Mouse (Mus musculus) sigmoid colon, adult 10 weeks (tissue): Measurements from ENCODE around the gene Pgc. TPM values are rescaled to one million over a fixed set of nuclear protein-coding genes. Genes with fewer than 3 reads are reported as not detected.

Experiments used
- polyA plus RNA-seq: library from polyadenylated mRNA; stranded (reverse); fragments of 350-450 nt; fragmentation: Illumina TruSeq; extraction: RNeasy Lipid Tissue Mini Kit (QIAGEN cat#74804); gene quantifications from one replicate; pipeline ENCODE4 v1.2.3, GENCODE M21; 2014; ENCODE audit warnings: low read depth, low replicate concordance

The Pgc gene
- polyA plus RNA-seq, result not detected

GRCm38 (mm10) chr17:47726566-47726965 lies at the start of gene Pgc:
TSS of gene Pgc (plus strand) at chr17:47726842.

GRCm38 (mm10) chr17:47688344-47688607 lies 38.4 kb upstream of the Pgc start, which contains the start of gene Tomm6:
TSS of gene Tomm6 (minus strand) at chr17:47688386.

DNA sequence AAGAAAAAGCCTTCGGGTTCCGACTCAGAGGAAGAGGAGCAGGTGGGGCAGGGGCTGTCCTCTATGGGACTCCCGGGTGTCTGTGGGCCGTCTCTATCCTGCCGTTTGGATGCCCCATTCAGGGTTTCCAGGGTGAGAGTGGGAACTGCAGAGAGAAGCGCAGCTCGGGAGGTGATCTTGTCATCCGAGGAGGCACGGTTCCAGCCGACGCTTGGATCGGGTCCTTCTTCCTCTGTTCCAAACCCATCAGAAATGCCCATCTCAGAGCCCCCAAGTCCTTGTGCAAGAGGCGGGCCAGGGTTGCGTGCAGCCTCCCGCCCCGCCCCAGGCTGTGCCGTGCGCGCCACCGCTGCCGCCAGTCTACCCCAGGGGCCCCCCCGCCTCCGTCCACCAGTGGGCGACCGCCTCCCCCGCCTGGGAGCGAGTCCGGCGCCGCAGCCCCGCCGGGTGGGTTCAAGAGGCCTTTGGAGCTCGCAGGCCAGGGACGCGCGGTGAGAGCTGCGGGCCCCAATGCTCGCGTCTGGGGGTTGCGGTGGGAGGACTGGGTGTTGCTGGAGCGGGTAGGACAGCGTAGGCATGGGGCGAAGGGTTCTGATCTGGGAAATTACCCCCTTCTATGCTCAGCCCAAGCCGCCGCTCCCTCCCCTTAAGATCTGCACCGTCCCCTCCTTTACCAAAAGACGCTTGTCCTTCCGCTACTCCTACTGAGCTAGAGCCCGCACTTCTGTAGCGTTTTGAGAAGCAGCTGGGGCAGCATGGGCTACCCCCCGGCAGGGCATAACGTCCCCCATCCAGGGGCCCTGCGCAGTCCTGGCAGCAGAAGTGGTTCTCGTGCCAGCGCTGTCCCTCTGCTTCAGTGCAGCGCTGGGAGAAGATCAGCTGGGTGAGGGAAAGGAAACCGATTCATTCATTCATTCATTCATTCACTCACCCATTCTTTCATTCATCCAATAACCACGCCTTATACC lies 37.8 kb upstream of the Pgc start, which contains the start of gene Frs3:
Frs3 (plus strand) TSS at position 423 of the 968 bp plus-strand sequence.

DNA sequence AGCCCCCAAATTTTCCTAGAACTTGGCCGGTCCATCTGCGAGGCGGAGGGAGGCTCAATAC lies 32.4 kb upstream of the Pgc start, which contains the start of gene Gm21981:
Gm21981 (minus strand) TSS at position 14 of the 61 bp plus-strand sequence.

DNA sequence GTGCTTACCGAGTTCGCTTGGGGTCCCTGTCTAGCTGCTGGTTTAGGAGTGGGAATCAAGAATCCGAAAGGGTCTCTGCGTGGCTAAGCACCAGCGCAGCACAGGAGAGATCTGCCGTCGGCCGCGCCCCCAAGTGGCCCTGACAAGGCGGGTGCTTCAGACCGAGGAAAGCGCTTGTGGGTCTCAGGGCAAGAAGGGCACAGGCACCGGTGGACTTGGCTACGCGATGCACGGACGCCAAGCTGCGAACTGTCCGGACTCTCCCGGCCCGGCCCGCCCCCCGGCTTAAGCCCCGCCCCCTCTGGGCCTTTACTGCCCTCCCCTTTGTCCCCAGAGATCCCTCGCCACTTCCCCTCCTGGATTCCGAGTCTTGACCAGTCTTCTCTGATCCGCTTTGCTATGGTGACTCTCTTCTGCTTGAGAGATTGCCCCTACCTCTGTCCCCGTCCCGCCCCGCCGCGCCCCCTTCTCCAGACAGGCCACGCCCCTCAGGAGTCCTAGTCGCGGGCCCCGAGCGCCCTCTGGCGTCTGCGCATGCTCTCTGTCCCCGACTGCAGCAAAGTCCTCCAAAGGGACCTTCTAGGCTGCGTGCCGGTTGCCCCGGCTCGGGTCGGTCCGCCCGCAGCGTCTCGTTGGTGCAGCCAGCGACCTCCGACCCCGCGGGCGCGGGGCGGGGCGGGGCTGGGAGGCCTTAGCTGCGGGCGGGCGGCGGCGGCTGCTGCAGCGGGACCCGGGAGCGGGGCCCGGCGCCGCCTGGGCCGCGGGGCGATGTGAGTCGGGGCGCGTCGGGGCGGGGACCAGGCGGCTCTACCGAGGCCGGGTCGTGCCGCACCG lies 31.9 kb upstream of the Pgc start, which contains the start of gene Prickle4:
Prickle4 (minus strand) TSS at position 234 of the 834 bp plus-strand sequence.

GRCm38 (mm10) chr17:47736856-47737255 lies 10.2 kb downstream of the Pgc start, which contains the start of gene Tfeb:
TSS of gene Tfeb (plus strand) at chr17:47737030.

Other genes with a start within 250 kb of the Pgc start
- 6.8 TPM for gene Taf8, start 224.6 kb upstream of the Pgc start, polyA plus RNA-seq
- gene Ccnd3, start 221.8 kb upstream of the Pgc start, polyA plus RNA-seq, result 4.5 TPM
- 1.4 TPM for gene Bysl, start 115.3 kb upstream of the Pgc start, polyA plus RNA-seq
- 16.4 TPM for gene Med20, start 115.3 kb upstream of the Pgc start, polyA plus RNA-seq
- gene Gm20517, start 115.3 kb upstream of the Pgc start, polyA plus RNA-seq, result 0.38 TPM
- gene Usp49, start 96.2 kb upstream of the Pgc start, polyA plus RNA-seq, result 10.3 TPM
- 14.3 TPM for gene Tomm6, start 38.5 kb upstream of the Pgc start, polyA plus RNA-seq
- gene Frs3, start 37.8 kb upstream of the Pgc start, polyA plus RNA-seq, result 1.1 TPM
- gene Gm21981, start 32.4 kb upstream of the Pgc start, polyA plus RNA-seq, result not detected
- not detected for gene Prickle4, start 32.1 kb upstream of the Pgc start, polyA plus RNA-seq
- gene Tfeb, start 10.2 kb downstream of the Pgc start, polyA plus RNA-seq, result not detected
- not detected for gene Mdfi, start 107.8 kb downstream of the Pgc start, polyA plus RNA-seq
- 0.35 TPM for gene Foxp4, start 197.8 kb downstream of the Pgc start, polyA plus RNA-seq